Mouse (Mus musculus) limb, embryonic 14.5 days (tissue): ENCODE data around the gene Trpm4. TPM values are rescaled to one million over a fixed set of nuclear protein-coding genes. Genes with fewer than 3 reads are reported as not detected.

Source experiments
- ATAC-seq: fragments of 200-750 bp; cut with Nextera tagmentation; 2 replicates; pipeline ENCODE4 v1.8.0; 2017; ENCODE audit warnings: low read depth, moderate number of reproducible peaks, moderate TSS enrichment; ENCODE audit not compliant: low FRiP score
- DNase-seq: peaks from one replicate; pipeline ENCODE4 v3.0.0-alpha.2; 2015; ENCODE audit warnings: low spot score
- H3K27ac ChIP-seq: fragments of 300-500 bp; sonication (generic); replicated peaks from 2 replicates; pipeline ENCODE4 v1.5.1; 2014; ENCODE audit warnings: low read depth, mild to moderate bottlenecking, low read length, moderate library complexity, mixed read lengths
- H3K27me3 ChIP-seq: fragments of 300-500 bp; sonication (generic); 2 replicates; pipeline ENCODE4 v1.6.1; 2014; ENCODE audit warnings: low read length, mixed read lengths; ENCODE audit not compliant: control insufficient read depth, insufficient read depth
- H3K36me3 ChIP-seq: fragments of 300-500 bp; sonication (generic); 2 replicates; pipeline ENCODE4 v1.6.1; 2014; ENCODE audit warnings: mild to moderate bottlenecking, low read length, moderate library complexity, mixed read lengths; ENCODE audit not compliant: control insufficient read depth, insufficient read depth
- H3K4me1 ChIP-seq: fragments of 300-500 bp; sonication (generic); 2 replicates; pipeline ENCODE4 v1.6.1; 2014; ENCODE audit warnings: antibody characterized with exemption, low read length, mixed read lengths; ENCODE audit not compliant: control insufficient read depth, insufficient read depth
- H3K4me2 ChIP-seq: fragments of 300-500 bp; sonication (generic); replicated peaks from 2 replicates; pipeline ENCODE4 v1.6.1; 2014; ENCODE audit warnings: low read depth, mild to moderate bottlenecking, low read length, moderate library complexity; ENCODE audit not compliant: severe bottlenecking
- H3K4me3 ChIP-seq: fragments of 300-500 bp; sonication (generic); replicated peaks from 2 replicates; pipeline ENCODE4 v1.5.1; 2014; ENCODE audit warnings: low read length
- H3K9ac ChIP-seq: fragments of 300-500 bp; sonication (generic); 2 replicates; pipeline ENCODE4 v1.6.1; 2014; ENCODE audit warnings: mild to moderate bottlenecking, low read depth, low read length, moderate library complexity; ENCODE audit not compliant: severe bottlenecking
- H3K9me3 ChIP-seq: fragments of 300-500 bp; sonication (generic); 2 replicates; pipeline ENCODE4 v1.6.1; 2016; ENCODE audit warnings: low read length; ENCODE audit not compliant: control insufficient read depth
- POLR2A ChIP-seq: fragments of 200-500 bp; IDR thresholded peaks from 2 replicates; pipeline ENCODE4 v1.8.0; 2012; ENCODE audit warnings: inconsistent platforms, mild to moderate bottlenecking, moderate library complexity, borderline replicate concordance; ENCODE audit not compliant: insufficient read depth, insufficient read length; ENCODE audit errors: extremely low read depth
- WGBS: fragments of 180-500 bp; shearing (Covaris S2); extraction: QIAGEN DNeasy Blood & Tissue Kit; methylation state at CpG from one replicate; pipeline ENCODE4 v1.1.7; 2014; 5-methylcytosine and 5-hydroxymethylcytosine counted together
- polyA plus RNA-seq, 2 experiments: library from polyadenylated mRNA; depleted of rRNA in 1 of 2; stranded (reverse) in 1 of 2; unstranded in 1 of 2; fragments of >200 nt; fragmentation: Nextera tagmentation in 1 of 2; extraction: Ambion mirVana in 1 of 2; gene quantifications; 2 replicates each; pipeline versions ENCODE4 v1.2.1 to v1.2.3; 2012 to 2014

The Trpm4 gene
- polyA plus RNA-seq, 2 experiments: 15.8 to 42.6 TPM

GRCm38 (mm10) chr7:45309455-45309854, 24.1 kb downstream of the Trpm4 start:
- ATAC-seq: no peak
- H3K9me3 ChIP-seq: no peaks in the 10 kb centered on the region
- peaks cover 15% of the 10 kb centered on the region for H3K4me1 ChIP-seq
- WGBS: 14% methylated on average over 9 of the region's 9 CpGs
- H3K4me2 ChIP-seq: no peak overlapping the region
- no peak for TF ChIP-seq POLR2A
- peak; percentile 48 for DNase-seq
- H3K27ac ChIP-seq: no peak overlapping the region
- no peaks in the 10 kb centered on the region for H3K27me3 ChIP-seq
- H3K9ac ChIP-seq: no peak overlapping the region
- no peak overlapping the region for H3K4me3 ChIP-seq
- H3K36me3 ChIP-seq: peaks cover 36% of the 10 kb centered on the region

- WGBS: 71% methylated on average over 15 of the region's 15 CpGs
- Histone ChIP-seq H3K27me3 (no peaks in the 10 kb centered on the region), H3K36me3 (peaks cover 40% of the 10 kb centered on the region), H3K9ac (no peak overlapping the region), H3K4me3 (no peak overlapping the region), H3K27ac (no peak overlapping the region), H3K4me2 (no peak overlapping the region), H3K4me1 (peaks cover 12% of the 10 kb centered on the region), H3K9me3 (no peaks in the 10 kb centered on the region)
- DNase-seq (no peak), ATAC-seq (no peak)
- no peak for TF ChIP-seq POLR2A
Measured at GRCm38 (mm10) chr7:45308551-45309240, 24.9 kb downstream of the Trpm4 start.

GRCm38 (mm10) chr7:45305275-45305674, 28.3 kb downstream of the Trpm4 start:
- Histone ChIP-seq H3K4me2 (no peak overlapping the region), H3K36me3 (peaks cover 44% of the 10 kb centered on the region), H3K9me3 (no peaks in the 10 kb centered on the region), H3K27me3 (no peaks in the 10 kb centered on the region), H3K9ac (no peak overlapping the region), H3K4me3 (no peak overlapping the region), H3K27ac (no peak overlapping the region), H3K4me1 (no peaks in the 10 kb centered on the region)
- peak; percentile 21 for DNase-seq
- no peak for ATAC-seq
- WGBS: 5% methylated on average over 17 of the region's 17 CpGs
- no peak for TF ChIP-seq POLR2A

GRCm38 (mm10) chr7:45304869-45305268, 28.7 kb downstream of the Trpm4 start:
- Histone ChIP-seq H3K27me3 (no peaks in the 10 kb centered on the region), H3K9ac (no peak overlapping the region), H3K4me3 (no peak overlapping the region), H3K4me2 (no peak overlapping the region), H3K9me3 (no peaks in the 10 kb centered on the region), H3K27ac (no peak overlapping the region), H3K4me1 (no peaks in the 10 kb centered on the region), H3K36me3 (peaks cover 40% of the 10 kb centered on the region)
- no peak for TF ChIP-seq POLR2A
- DNase-seq: no peak
- no peak for ATAC-seq
- 16% methylated on average over 11 of the region's 13 CpGs for WGBS

- H3K4me2 ChIP-seq: no peak overlapping the region
- WGBS: 65% methylated on average over 8 of the region's 8 CpGs
- DNase-seq (no peak), ATAC-seq (no peak)
- H3K4me3 ChIP-seq: no peak overlapping the region
- H3K9ac ChIP-seq: no peak overlapping the region
- no peaks in the 10 kb centered on the region for H3K4me1 ChIP-seq
- no peaks in the 10 kb centered on the region for H3K9me3 ChIP-seq
- H3K27ac ChIP-seq: no peak overlapping the region
- H3K27me3 ChIP-seq: no peaks in the 10 kb centered on the region
- peaks cover 26% of the 10 kb centered on the region for H3K36me3 ChIP-seq
- no peak for TF ChIP-seq POLR2A
Measured at GRCm38 (mm10) chr7:45302626-45303025, 31.0 kb downstream of the Trpm4 start.
